Mouse (Mus musculus): ENCODE data around the gene Bub1.

Bub1 gene

GRCm38 (mm10) chr2:127774578-127774941 lies 57.1 kb downstream of the Bub1 start:
- no peak for DNase-seq

GRCm38 (mm10) chr2:127773938-127774577 lies 57.6 kb downstream of the Bub1 start:
- no peak for DNase-seq

GRCm38 (mm10) chr2:127761587-127761986 lies 70.1 kb downstream of the Bub1 start:
- no peak for DNase-seq

- no peak for DNase-seq
These were observed 71.2 kb downstream of the Bub1 start for GRCm38 (mm10) chr2:127760429-127761000.

- DNase-seq, result no peak
These were observed 71.7 kb downstream of the Bub1 start for GRCm38 (mm10) chr2:127760014-127760413.

- no peak for DNase-seq
These were observed 72.3 kb downstream of the Bub1 start for GRCm38 (mm10) chr2:127759157-127759880.

GRCm38 (mm10) chr2:127757171-127757570 lies 74.5 kb downstream of the Bub1 start:
- no peak for DNase-seq

GRCm38 (mm10) chr2:127754113-127754512 lies 77.6 kb downstream of the Bub1 start:
- DNase-seq, result no peak

- DNase-seq, result no peak
These were observed 79.6 kb downstream of the Bub1 start for GRCm38 (mm10) chr2:127751849-127752610.
